Mouse (Mus musculus) heart, postnatal 0 days (tissue): ENCODE results near the gene Arhgdia.

Experiments
- CTCF ChIP-seq: IDR thresholded peaks from 2 replicates; pipeline ENCODE4 v1.5.1; 2016; ENCODE audit warnings: antibody characterized with exemption, control low read depth, low read depth
- EP300 ChIP-seq: IDR thresholded peaks from 2 replicates; pipeline ENCODE4 v1.6.1; 2016; ENCODE audit warnings: antibody characterized with exemption, low read depth

DNA sequence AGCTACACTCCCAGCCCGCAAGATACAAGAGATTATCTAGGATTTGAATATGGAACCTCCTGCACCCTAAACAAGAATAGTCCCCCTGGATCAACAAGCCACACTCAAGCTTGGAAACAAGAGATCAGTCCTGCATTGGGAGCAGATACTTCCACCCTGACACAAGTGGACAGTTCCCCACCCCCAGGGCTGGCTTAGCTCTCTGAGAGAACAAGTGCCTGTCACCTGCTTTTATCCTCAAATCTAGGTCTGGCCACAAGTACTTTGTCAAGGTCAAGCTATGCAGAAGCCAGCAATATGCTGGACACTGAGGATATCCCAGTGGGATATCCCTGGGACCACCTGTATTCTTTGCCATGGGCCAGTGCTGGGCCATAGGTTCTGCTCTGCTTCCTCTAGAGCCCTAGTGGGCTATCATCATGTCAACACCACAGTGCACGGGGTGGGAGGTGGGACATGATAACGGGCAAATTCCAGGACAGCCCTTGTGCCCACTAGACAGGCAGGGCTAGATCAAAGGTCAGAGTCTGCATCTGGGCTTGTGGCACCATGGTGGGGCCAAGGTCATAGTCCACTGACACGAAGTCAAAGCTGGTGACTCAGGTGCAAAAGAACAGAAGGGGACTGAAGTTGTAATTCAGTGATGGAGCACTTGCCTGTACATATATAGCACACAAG, 35.3 kb upstream of the Arhgdia start:
- TF ChIP-seq CTCF (no peak), EP300 (no peak)
